12 mouse cellular contexts compared by ENCODE assay signal in the genomic region with DNA sequence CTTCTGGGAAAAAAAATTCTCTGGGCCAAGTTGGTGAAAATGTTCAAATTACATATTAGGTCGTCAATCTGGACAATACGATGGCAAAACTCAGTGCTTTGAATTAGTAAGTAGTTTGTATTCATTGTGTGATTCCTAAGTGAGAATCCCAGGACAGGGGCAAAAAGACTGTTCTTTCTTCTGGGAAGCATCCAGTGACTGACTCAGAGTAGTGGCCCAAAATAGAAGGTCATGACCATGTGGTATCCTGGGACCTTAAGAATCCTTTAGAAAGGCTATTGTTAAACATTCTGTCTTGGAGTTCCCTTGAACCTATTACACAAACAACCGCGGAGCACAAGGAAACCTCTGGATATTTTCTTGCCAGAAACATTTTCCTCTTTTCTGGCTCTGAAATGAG.
"Had no signal": no experiment of that assay in that cellular context is flagged by ENCODE, and none has a peak within 500 bp of the region (broad histone marks: within the 10 kb centered on the region; RNA-seq: fewer than 3 reads in every experiment).

No protein-coding gene starts in this region.

- DNase-seq: retina, postnatal 1 day; right cerebral cortex, adult 18-20 months; right cerebral cortex, postnatal 14 days; right cerebral cortex, postnatal 25 days; right cerebral cortex, postnatal 4 days; spleen, adult 18-20 months; thymus, adult 18-20 months; thymus, adult 2 months; thymus, postnatal 14 days; thymus, postnatal 25 days; thymus, postnatal 36 days; thymus, postnatal 4 days had no signal
